Mouse (Mus musculus) urinary bladder, postnatal 4 days (tissue): ENCODE results near the gene Tmem30a.

Experiments used
- DNase-seq, 2 experiments: peaks; one replicate each; pipeline ENCODE4 v3.0.0; 2021 to 2022; ENCODE audit warnings: low spot score in 2 of 2

Tmem30a gene

GRCm38 (mm10) chr9:79795076-79795475, 1.8 kb upstream of the Tmem30a start:
- DNase-seq: no peak

DNA sequence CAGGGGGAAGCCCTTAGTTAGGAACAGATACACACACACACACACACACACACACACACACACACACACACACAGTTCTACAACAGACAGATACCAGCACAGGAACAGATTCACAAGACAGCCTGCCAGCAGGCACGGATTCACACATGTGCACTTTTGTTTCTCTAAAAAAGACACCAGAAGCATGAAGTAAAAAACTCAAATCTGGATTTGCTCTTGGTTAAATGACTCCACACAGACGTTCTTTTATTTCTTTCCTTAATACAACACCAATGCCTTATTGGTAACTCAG, 7.6 kb downstream of the Tmem30a start:
- DNase-seq: no peak

DNA sequence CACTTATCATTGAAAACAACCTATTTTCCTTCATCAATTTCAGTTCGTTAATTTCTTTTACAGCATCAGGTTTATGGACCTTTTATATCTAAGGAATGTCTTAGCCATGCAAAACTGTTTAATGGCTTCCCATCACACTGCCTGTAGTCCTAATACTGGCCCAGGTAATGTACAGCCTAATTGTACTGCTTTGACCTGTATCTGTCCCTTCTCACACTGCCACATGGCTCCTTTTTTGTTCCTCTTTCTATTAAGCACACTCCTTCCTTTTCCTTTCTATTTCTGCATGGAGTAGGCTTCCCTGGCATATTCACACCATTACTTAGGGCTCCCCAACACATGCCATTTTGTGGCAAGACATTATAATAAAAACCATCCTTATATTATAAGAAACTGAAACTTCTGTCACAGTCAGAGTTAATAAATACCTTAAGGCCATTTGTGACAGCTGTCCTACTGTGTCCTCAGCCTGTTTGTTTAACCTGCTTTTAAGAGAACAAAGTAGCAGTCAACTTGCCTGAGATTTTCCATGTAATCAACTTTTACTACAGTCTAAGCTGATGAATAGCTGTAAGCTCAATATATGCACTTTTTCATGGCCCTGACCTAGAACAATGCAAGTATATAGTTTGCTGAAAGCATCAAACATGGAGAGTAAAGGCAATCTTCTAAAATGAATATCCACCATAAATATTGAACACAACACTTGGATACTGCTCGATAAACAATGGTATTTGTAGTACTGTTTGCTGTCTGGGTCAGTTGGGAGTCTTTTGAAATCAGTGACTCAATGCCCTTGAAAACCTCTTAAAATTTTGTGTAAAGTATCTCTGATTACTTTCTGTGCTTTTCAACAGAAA, 8.1 kb downstream of the Tmem30a start:
- no peak for DNase-seq

- no peak for DNase-seq
These were observed 8.9 kb downstream of the Tmem30a start for GRCm38 (mm10) chr9:79784439-79784838.

GRCm38 (mm10) chr9:79779354-79779753, 14.0 kb downstream of the Tmem30a start:
- no peak for DNase-seq

DNA sequence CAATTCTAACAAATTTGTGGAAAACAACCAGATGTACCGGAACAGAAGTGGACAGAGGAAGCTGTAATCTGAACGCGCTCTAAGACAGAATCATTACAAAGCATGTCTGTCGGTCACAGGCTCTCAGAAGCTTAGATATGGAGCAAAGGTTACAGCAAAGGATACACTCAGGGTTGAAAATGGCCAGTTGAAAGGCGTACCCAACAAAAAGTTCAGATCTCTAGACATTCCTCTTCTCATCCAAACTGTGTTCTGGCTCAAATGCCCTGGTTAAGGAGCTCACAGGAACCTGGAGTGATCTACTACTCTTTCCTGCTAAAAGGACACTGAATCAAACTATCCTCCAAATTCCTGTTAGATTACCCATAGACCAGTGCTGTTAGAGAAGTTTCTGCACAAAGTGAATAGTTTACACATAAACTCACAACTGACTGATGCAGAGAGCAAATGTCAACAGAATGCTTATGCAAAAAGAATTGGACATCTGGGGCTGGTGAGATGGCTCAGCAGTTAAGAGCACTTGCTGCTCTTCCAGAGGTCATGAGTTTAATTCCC, 26.2 kb downstream of the Tmem30a start:
- DNase-seq: no peak

DNA sequence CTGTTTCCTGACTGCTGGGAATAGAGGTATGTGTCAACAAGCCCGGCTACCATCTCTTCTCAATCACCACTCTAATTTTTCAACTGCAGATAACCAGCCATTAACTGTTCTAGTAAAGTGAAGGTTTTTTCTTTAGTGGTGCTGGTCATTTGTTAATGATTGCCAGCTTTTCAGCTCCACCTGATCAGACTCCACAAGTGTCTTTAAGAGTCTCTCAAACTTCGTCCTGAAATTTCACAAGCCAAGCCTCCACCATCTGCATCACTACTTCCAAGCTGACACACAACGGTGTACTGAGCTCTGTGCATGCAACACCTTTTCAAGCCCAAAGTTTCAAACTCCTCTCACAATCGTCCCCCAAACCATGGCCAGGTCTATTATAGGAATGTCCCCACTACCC, 28.0 kb downstream of the Tmem30a start:
- no peak for DNase-seq

- DNase-seq: no peak
These were observed 30.8 kb downstream of the Tmem30a start for GRCm38 (mm10) chr9:79762519-79762918.

- no peak for DNase-seq
These were observed 33.2 kb downstream of the Tmem30a start for GRCm38 (mm10) chr9:79760076-79760475.

GRCm38 (mm10) chr9:79759385-79760005, 33.8 kb downstream of the Tmem30a start, which contains the start of gene Cox7a2:
Gene Cox7a2 (minus strand): TSS chr9:79759878.
- DNase-seq: peak; percentile 92 to 93

DNA sequence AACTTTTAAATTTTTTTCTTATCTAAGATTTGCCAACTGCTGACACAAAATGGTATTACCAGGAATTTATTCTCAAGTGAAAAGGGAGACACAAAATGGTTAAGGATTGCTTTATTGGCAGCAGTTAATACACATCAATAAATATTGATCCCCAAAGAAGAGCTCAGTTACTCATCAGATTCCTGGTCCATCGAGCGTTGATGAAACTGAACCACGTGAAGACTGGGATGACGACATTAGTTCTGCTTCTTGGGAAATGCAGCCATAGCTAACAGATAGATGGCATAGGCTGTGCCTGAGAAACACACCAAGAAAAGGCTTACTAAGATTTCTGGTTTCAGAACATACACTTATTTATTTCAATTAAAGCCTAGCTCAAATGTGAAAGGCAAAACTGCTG, 38.0 kb downstream of the Tmem30a start:
- no peak for DNase-seq

DNA sequence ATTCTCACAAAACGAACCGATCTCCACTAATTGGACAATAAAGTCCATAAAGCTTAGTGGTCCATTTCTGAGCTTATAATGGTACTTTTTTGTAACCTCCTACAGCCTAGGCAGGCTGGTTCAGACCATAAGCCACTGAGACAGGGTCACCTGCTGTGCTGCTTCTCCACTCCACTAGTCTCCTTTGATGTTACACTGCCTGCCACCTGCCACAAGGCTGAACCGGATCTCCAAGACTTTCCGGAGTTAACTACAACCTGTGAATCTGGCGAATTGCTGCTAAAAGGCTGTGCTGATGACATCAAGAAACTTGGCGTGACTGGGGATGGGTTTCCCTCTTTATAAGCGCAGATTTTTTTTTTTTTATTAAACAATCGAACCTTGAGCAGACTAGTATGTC, 41.5 kb downstream of the Tmem30a start:
- no peak for DNase-seq

DNA sequence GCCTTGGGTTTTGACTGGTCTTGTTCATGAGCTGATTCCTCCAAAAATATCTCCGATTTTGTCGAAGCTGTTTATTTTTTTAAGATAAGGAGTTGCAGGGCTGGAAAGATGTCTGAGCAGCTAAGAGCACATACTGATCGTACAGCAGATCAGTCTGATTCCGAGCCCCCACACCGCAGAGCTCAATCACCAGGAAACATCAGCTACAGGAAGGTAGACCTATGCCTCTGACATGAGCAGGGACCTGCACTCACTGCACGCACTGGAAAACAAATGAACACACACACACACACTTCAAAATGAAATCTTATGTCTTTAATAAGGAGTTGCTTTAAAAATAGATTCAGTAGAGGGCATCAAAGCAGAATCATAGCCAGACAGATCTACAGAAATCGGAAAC, 42.6 kb downstream of the Tmem30a start:
- DNase-seq: no peak

- DNase-seq: no peak
These were observed 48.3 kb downstream of the Tmem30a start for GRCm38 (mm10) chr9:79745036-79745435.

- no peak for DNase-seq
These were observed 57.7 kb downstream of the Tmem30a start for GRCm38 (mm10) chr9:79735608-79736007.

DNA sequence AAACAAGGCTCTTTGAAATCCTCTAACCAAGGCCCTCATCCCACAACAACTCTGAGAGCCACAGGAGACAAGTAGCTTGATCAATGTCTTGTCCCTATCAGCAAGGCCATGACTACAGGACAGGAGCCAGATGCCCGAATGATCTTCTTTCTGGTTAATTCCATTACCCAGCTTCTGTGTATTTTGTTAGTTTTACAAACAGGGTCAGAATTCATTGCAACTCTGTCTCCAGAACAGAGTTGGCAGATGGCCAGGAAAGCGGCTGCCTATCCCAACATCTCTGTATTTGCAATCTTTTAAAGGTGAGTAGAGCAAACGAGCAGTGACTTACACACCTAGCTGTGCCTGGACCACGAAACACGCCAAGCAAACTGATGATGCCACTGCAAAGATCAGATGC, 63.0 kb downstream of the Tmem30a start:
- no peak for DNase-seq

DNA sequence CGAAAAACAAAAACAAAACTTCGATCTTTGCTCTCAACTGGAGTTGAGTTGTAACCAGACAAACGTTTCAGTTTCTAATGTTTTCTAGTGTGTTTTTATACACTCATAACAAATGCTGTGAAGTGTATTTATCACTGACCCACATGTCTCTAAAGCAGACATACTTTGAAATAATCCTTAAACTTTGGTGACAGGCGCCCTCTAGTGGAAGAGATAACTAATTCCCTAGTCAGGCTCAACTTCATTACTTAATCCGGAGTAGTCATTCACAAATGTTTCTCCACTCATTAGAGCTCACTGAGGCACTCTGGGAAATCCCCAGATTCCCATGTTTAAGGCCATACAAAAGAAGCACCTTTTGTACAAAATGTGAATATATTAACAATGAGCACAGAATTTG, 70.2 kb downstream of the Tmem30a start:
- no peak for DNase-seq

DNA sequence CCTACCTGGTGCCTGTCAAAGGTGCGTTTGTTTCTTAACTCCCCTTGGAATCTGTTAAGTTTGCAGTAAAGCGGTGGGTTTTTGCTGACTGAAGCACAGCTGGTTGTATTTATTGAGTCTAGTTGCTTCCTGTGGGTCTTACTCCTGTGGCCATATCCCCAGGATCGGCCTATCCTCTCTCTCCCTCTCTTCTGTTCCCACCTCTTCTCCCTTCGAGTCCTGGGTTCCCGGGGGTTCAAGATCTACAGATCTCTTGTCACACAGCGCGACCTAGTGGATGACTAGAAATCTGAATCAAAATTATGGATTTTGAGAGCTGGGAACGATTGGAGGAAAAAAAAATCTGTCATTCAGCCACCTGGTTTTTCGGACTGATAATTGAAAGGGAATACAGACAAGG, 72.3 kb downstream of the Tmem30a start:
- DNase-seq: peak in 1 of 2 experiments; percentile 65

- DNase-seq: no peak
These were observed 73.2 kb downstream of the Tmem30a start for GRCm38 (mm10) chr9:79720143-79720542.

DNA sequence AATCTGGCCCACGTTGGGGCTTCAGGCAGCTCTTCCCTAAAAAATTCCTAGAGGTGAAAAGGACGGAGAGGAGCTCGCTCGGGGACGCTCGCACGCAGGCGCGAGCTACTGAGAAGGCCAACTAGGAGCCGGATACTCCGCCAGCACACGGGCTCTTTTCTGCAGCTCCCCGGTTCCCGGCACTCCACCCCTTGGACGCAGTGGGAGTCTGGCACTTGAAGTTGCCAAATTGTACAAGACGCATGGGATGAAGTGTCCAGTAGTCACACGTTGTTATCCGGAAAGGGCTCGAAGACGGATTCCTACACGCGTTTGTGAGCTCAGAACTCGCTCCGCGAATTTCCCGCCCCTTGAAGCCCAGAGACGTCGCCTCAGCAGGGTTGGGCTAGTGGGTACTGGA, 73.9 kb downstream of the Tmem30a start:
- peak; percentile 51 to 62 for DNase-seq
